Comparison of ENCODE assay signal across 8 mouse cellular contexts in genomic region chr8:95806461-95807191, GRCm38 (mm10). TPM values are rescaled to one million over a fixed set of nuclear protein-coding genes. Genes with fewer than 3 reads are reported as not detected.
DNase-seq lines count a peak whose midpoint lies in the region; ATAC-seq and TF ChIP-seq lines count a peak whose summit lies in the region.

No protein-coding gene starts in this region.

- H3K27me3 ChIP-seq in limb, embryonic 12.5 days, result no peaks in the 10 kb centered on the region
- no peaks in the 10 kb centered on the region for H3K27me3 ChIP-seq in neural tube, embryonic 11.5 days (ENCODE audit: control insufficient read depth, insufficient read depth, low read length)

- no peak for TF ChIP-seq CTCF in bone marrow, adult 2 months (IDR thresholded peaks at IDR 0.05; ENCODE audit: control insufficient read depth, insufficient read depth, low read length)

- DNase-seq in frontal cortex, adult 2 months (ENCODE audit: extremely low spot score in 1 of 2, low spot score in 1 of 2), result no peak
- peak; percentile 34 for DNase-seq in 3T3-L1 (ENCODE audit: low read depth, low spot score)
- DNase-seq in gastrocnemius, postnatal 25 days, result peak; percentile 50
- DNase-seq in neural tube, embryonic 11.5 days (ENCODE audit: low spot score), result peak; percentile 41
- DNase-seq in thymus, postnatal 4 days, result peak; percentile 78

- H3K9ac ChIP-seq in limb, embryonic 12.5 days (replicated peaks), result peak overlapping the region; percentile 98
- peak overlapping the region; percentile 97 for H3K9ac ChIP-seq in neural tube, embryonic 11.5 days (ENCODE audit: low read length)

- WGBS in bone marrow, adult 2 months, result under 1% methylated on average over 68 of the region's 69 CpGs
- under 1% methylated on average over 66 of the region's 69 CpGs for WGBS in limb, embryonic 12.5 days
- under 1% methylated on average over 52 of the region's 69 CpGs for WGBS in neural tube, embryonic 11.5 days

- ATAC-seq in frontal cortex, adult (ENCODE audit: low TSS enrichment), result peak; percentile 2; the same call in 1 of the 2 replicates
- no peak for ATAC-seq in limb, embryonic 12.5 days (ENCODE audit: insufficient number of reproducible peaks, insufficient read depth, low FRiP score, low TSS enrichment, low read depth)
- ATAC-seq in neural tube, embryonic 11.5 days (ENCODE audit: insufficient read depth, low FRiP score, low TSS enrichment), result peak; percentile 13

- H3K4me2 ChIP-seq in limb, embryonic 12.5 days, result peak overlapping the region; percentile 87
- H3K4me2 ChIP-seq in neural tube, embryonic 11.5 days (ENCODE audit: low read depth), result peak overlapping the region; percentile 92

- peaks cover 15% of the 10 kb centered on the region for H3K36me3 ChIP-seq in limb, embryonic 12.5 days
- H3K36me3 ChIP-seq in neural tube, embryonic 11.5 days (ENCODE audit: control insufficient read depth, insufficient read depth, low read length), result no peaks in the 10 kb centered on the region

- H3K27ac ChIP-seq in bone marrow, adult 2 months (ENCODE audit: control insufficient read depth, insufficient read depth, low read depth, low read length, poor library complexity), result peak overlapping the region; percentile 90
- peak overlapping the region; percentile 96 for H3K27ac ChIP-seq in limb, embryonic 12.5 days
- H3K27ac ChIP-seq in neural tube, embryonic 11.5 days (ENCODE audit: low read depth, low read length), result peak overlapping the region; percentile 81

- H3K4me1 ChIP-seq in bone marrow, adult 2 months (ENCODE audit: control insufficient read depth, insufficient read depth, low read length), result peaks cover 1% of the 10 kb centered on the region; the same call in 1 of the 2 replicates
- H3K4me1 ChIP-seq in limb, embryonic 12.5 days (replicated peaks), result peaks cover 18% of the 10 kb centered on the region
- H3K4me1 ChIP-seq in neural tube, embryonic 11.5 days (ENCODE audit: control insufficient read depth, insufficient read depth, low read length), result peaks cover 11% of the 10 kb centered on the region

- TF ChIP-seq POLR2A in bone marrow, adult 2 months (IDR thresholded peaks at IDR 0.05; ENCODE audit: borderline replicate concordance, control insufficient read depth, low read depth, low read length), result no peak

- H3K9me3 ChIP-seq in limb, embryonic 12.5 days, result no peaks in the 10 kb centered on the region
- no peaks in the 10 kb centered on the region for H3K9me3 ChIP-seq in neural tube, embryonic 11.5 days (ENCODE audit: control insufficient read depth, low read length)

- peak overlapping the region; percentile 97 for H3K4me3 ChIP-seq in bone marrow, adult 2 months (replicated peaks; ENCODE audit: control insufficient read depth, low read depth, low read length)
- H3K4me3 ChIP-seq in limb, embryonic 12.5 days (replicated peaks), result peak overlapping the region; percentile 98
- peak overlapping the region; percentile 98 for H3K4me3 ChIP-seq in neural tube, embryonic 11.5 days (ENCODE audit: low read depth, low read length)

RNA-seq across cellular contexts. Expression of gene Cnot1, which starts 0.6 kb away (rescaled TPM):
- 62.9 and 64.7 TPM in 2 replicates for polyA plus RNA-seq in frontal cortex, adult 2 months (2012; rRNA removed)
- polyA plus RNA-seq in bone marrow, adult 2 months (2011; ENCODE audit: insufficient read depth, insufficient read length, low replicate concordance, missing spikeins), result 26.7 and 56.3 TPM in 2 replicates
- total RNA-seq in gastrocnemius, postnatal 25 days (2021), result 10 to 100 TPM; 61.6 to 63.3 TPM
- 91.3 and 109 TPM in 2 replicates for polyA plus RNA-seq in limb, embryonic 12.5 days (2016; fragmentation: Nextera tagmentation; extraction: Ambion mirVana)
- 119 and 128 TPM in 2 replicates for polyA plus RNA-seq in neural tube, embryonic 11.5 days (2014; fragmentation: Nextera tagmentation; extraction: Ambion mirVana)

RNA-seq across cellular contexts. Expression of gene Sap18b, which starts 18.5 kb away (rescaled TPM):
- polyA plus RNA-seq in frontal cortex, adult 2 months (2012; rRNA removed), result 75.9 and 88.6 TPM in 2 replicates
- 2.8 and 29.2 TPM in 2 replicates for polyA plus RNA-seq in bone marrow, adult 2 months (2011; ENCODE audit: insufficient read depth, insufficient read length, low replicate concordance, missing spikeins)
- total RNA-seq in gastrocnemius, postnatal 25 days (2021), result 10 to 100 TPM; 85.4 to 87.5 TPM
- 404 and 454 TPM in 2 replicates for polyA plus RNA-seq in limb, embryonic 12.5 days (2016; fragmentation: Nextera tagmentation; extraction: Ambion mirVana)
- 348 and 353 TPM in 2 replicates for polyA plus RNA-seq in neural tube, embryonic 11.5 days (2014; fragmentation: Nextera tagmentation; extraction: Ambion mirVana)

RNA-seq across cellular contexts. Expression of gene Slc38a7, which starts 46.7 kb away (rescaled TPM):
- 27.6 and 28.9 TPM in 2 replicates for polyA plus RNA-seq in frontal cortex, adult 2 months (2012; rRNA removed)
- 1.9 and 3.0 TPM in 2 replicates for polyA plus RNA-seq in bone marrow, adult 2 months (2011; ENCODE audit: insufficient read depth, insufficient read length, low replicate concordance, missing spikeins)
- total RNA-seq in gastrocnemius, postnatal 25 days (2021), result 1 to 10 TPM; 4.5 to 5.5 TPM
- polyA plus RNA-seq in limb, embryonic 12.5 days (2016; fragmentation: Nextera tagmentation; extraction: Ambion mirVana), result 12.0 and 13.6 TPM in 2 replicates
- 16.0 and 17.4 TPM in 2 replicates for polyA plus RNA-seq in neural tube, embryonic 11.5 days (2014; fragmentation: Nextera tagmentation; extraction: Ambion mirVana)

Comparison
In these comparisons a context has a peak if more than half of its experiments do, and no peak if none do; other contexts are left out.
1. DNase-seq: peak in 3T3-L1 (single experiment), gastrocnemius, postnatal 25 days (single experiment), neural tube, embryonic 11.5 days (single experiment) and thymus, postnatal 4 days (single experiment); none in frontal cortex, adult 2 months (0 of 2).
2. Peak in every context shown above with its lines, with median percentiles within 50 percentile points of each other: H3K27ac ChIP-seq and H3K4me3 ChIP-seq.